Mouse (Mus musculus) adrenal gland, postnatal 14 days (tissue): ENCODE data around the gene Lnpep. TPM values are rescaled to one million over a fixed set of nuclear protein-coding genes. Genes with fewer than 3 reads are reported as not detected.
A peak's percentile ranks its signal among the peaks of the same experiment; 100 is the strongest.
"Not testable (repeated sequence)": the region's sequence is repeated elsewhere in the genome, so short reads cannot be mapped to it uniquely, and the experiment has no call there.

Experiments
- DNase-seq: peaks from one replicate; pipeline ENCODE4 v3.0.0; 2021; ENCODE audit warnings: mixed read lengths
- total RNA-seq: library from RNA; stranded (reverse); gene quantifications from 2 replicates; pipeline ENCODE4 v1.2.3, GENCODE M21; 2021

The Lnpep gene
- total RNA-seq, 1 experiment from 2014 or later, result 120 TPM

- peak; percentile 39 for DNase-seq
Observed at GRCm38 (mm10) chr17:17609523-17609922, 15.3 kb downstream of the Lnpep start.

GRCm38 (mm10) chr17:17608416-17608988 lies 16.3 kb downstream of the Lnpep start:
- DNase-seq, result no peak

- no peak for DNase-seq
Observed at GRCm38 (mm10) chr17:17604554-17604953, 20.3 kb downstream of the Lnpep start.

DNA sequence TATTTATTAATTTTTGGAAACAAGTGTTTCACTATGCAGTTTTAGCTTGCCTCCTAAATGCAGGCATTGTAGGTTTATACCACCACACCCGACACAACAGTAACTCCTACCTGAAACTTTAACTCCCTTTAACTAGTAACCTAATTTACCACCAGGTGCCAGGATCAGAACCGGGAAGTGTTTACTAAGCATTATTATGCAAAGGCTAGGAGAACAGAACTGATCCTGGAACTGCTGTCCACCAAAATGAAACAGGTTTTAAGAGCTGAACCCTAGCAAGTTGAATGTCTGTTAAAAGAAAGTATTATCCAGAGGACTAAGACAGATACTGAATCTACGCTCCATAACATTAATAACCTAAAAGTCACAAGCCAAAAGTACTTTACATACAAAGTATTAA lies 21.2 kb downstream of the Lnpep start:
- DNase-seq, result no peak

DNA sequence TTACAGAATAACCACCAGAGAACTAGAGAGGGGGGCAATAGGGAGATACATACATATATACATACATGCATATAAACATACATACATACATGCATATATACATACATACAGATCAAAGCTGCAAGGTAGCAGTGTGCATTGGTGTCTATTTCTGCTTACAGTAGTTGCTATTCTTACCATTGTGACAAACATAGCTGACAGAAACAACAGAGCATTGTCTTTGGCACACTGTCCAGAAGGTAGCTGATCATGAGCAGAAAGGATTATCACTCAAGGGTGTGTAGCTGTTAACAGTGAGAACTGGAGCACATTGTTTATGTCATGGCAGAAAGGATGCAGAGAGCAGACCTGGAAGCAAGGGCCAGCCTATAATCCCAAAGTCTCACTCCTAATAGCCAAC lies 22.1 kb downstream of the Lnpep start:
- DNase-seq, result no peak

DNA sequence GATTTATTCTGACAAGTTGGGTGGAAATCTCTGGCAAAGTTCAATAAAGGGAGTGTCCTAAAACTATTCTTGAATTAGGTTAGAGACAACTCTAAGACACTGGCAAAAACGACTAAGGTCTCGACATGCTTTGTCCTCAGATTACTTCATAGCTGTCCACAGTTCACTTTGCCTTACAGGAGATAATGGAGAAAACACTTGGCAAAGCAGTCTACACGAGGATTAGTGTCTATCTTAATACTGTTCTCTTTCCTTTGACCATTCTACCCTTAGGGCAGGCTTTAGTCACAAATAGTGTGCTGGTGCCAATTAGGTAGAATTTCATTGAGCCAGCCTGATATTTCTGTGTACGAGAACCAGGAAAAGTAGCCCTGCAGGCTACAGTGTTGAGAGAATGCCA lies 22.5 kb downstream of the Lnpep start:
- no peak for DNase-seq

DNA sequence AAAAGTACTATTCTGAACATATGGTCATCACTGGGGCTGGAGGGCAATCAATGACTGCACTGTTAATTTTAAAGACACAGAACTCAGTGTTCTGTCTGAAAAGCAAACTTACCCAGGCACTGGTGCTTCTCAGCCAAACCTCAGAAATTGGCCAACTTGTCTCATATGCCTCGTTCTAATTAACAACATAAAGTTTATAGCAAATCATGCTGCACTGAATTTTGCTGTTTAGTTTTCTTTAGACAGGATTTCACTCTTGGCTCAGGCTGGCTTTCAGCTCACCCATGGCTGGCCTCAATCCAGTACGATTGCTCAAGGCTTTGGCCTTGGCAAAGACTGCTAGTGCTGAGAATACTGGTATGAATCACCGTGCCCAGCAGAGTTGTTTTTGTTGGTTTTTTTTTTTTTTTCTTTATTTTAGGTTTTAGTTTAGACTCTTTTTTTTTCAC lies 24.0 kb downstream of the Lnpep start:
- peak; percentile 96 for DNase-seq

- DNase-seq, result no peak
Observed at GRCm38 (mm10) chr17:17600001-17600400, 24.8 kb downstream of the Lnpep start.

GRCm38 (mm10) chr17:17598355-17598754 lies 26.5 kb downstream of the Lnpep start:
- DNase-seq, result no peak

DNA sequence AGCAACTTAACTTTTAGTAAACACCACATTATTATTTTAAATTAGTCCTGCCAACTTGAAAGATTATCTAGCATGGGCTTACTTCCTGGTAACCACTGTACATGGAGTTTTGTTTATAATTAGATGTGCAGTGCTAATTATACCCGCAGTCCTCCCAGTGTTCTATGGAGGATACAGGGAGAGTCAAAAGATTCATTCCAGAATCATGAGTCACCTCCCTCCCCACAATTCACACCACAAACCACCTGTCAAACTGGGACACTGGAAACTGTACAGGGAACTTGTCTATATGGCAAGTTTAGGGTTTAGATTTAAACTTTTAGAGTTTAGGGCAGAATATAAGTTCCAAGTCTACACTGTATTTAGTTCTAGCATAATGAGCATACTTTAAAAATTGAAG lies 31.9 kb downstream of the Lnpep start:
- no peak for DNase-seq

DNA sequence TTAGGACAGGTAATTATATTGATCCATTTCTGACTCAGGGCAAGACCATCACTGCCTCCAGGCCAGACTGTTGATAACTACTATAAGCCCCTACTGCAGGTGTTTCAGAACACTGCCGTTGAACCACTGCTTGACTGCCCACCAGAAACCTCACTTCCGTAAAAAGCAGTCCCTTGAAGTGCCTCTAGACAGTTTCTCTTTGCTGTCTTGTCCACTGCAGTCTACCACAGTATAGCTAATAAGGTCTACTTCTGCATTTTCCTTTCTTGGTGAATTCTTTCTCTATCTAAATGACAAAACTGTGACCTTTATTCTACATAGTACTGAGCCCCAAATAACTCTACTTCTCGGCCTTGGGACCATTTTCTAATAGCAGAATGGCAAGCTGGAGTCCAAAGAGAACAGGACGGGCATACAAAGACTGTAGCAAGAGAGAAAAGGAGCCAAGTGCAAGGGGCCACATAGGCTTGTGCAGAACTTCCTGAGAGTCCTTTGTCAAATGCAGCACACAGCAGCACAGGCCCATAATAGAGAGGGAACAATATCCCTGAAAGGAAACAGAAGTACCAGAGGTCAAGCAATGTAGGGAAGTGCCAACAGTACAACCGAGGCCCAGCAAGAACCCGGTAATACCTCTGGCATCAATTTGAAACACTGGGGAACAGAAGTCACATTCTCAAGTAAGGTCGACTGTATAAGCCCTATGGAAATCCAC lies 37.4 kb downstream of the Lnpep start:
- DNase-seq, result no peak

DNA sequence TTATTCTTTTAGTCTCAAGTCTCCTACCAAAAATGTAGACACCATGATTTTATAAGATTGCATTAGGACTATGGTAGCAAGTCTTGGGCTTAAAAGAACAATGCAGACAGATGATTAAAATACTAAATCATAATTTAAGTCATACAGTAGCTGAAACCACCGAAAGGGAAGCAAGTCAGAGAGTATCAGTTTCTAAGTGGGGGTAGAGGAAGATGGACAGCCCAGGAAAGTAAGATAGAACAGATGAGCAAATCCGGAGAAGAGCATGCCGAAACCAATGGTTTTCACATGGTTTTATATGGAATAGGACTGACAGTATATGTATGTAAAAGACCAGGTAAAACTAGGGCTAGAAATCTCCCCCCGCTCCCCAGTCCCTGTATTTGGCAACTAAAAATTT lies 39.7 kb downstream of the Lnpep start:
- DNase-seq, result no peak

- peak; percentile 13 for DNase-seq
Observed at GRCm38 (mm10) chr17:17583896-17584295, 41.0 kb downstream of the Lnpep start.

GRCm38 (mm10) chr17:17581234-17581633 lies 43.6 kb downstream of the Lnpep start:
- DNase-seq, result no peak

GRCm38 (mm10) chr17:17576399-17576798 lies 48.5 kb downstream of the Lnpep start:
- no peak for DNase-seq

DNA sequence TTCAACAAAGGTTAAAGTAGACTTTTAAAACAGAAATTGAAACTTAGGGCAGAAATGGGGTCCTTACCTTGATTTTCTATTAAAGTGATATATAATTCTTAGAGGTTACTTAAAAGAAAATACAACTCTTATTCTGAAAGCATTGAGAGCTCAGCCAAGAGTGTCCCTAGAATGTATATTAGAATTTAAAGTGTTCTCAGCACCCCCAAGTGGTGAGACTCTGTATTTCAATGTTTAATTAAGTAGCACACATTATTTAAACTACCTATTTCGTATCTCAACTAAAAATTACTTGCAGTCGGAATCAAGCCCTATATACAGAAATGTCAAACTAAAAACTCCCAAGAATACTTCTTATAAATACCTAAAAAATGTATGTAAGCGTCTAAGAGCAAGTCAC lies 57.8 kb downstream of the Lnpep start:
- DNase-seq, result peak; percentile 14

DNA sequence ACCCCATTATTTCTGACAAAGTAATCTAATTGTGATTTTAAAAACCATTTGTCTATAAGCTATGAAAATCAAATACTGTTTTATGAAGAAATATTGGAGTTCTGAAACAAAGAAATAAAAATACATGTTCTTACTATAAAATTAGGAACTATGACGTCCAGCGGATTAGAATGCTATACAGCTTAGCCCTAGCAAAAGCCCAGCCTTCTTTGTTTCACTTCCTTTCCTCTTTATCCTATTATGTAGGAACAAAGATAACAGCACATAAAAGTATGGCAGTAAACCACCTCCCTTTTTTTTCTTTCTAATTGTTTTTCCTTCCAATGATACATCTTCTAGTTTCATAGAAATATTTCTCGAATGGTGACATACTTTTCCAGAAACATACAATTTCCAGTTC lies 75.9 kb downstream of the Lnpep start:
- DNase-seq, result no peak

- DNase-seq, result no peak
Observed at GRCm38 (mm10) chr17:17531338-17531737, 93.5 kb downstream of the Lnpep start.

GRCm38 (mm10) chr17:17516384-17517016 lies 108.3 kb downstream of the Lnpep start:
- DNase-seq, result no peak

- DNase-seq, result no peak
Observed at GRCm38 (mm10) chr17:17506677-17507076, 118.2 kb downstream of the Lnpep start.

- DNase-seq, result no peak
Observed at GRCm38 (mm10) chr17:17499278-17499677, 125.6 kb downstream of the Lnpep start.

- no peak for DNase-seq
Observed at GRCm38 (mm10) chr17:17498848-17499247, 126.0 kb downstream of the Lnpep start.

- no peak for DNase-seq
Observed at GRCm38 (mm10) chr17:17496730-17497129, 128.1 kb downstream of the Lnpep start.

DNA sequence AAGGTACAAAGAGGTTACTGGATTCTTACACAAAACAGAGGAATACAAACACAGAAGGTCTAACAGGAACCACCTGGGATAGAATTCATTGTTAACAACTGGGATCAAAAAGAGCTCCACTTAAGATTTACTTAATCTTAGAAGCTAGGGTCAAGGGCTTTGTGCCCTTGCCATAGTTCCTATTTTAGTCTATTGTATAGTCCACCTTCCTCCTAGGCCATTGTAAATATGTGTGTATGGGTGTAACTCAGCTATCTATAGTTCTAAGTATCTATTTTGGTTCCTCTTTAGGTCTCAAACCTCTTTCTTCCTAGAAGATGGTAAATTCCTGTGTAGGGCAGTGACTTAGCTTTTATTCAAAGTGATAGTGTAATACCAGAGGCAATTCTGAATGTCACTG lies 128.6 kb downstream of the Lnpep start:
- not testable (repeated sequence) for DNase-seq
